Mouse (Mus musculus) liver, embryonic 14.5 days (tissue): ENCODE data around the gene Slit1. TPM values are rescaled to one million over a fixed set of nuclear protein-coding genes. Genes with fewer than 3 reads are reported as not detected.

Source experiments
- ATAC-seq: fragments of 200-750 bp; cut with Nextera tagmentation; 2 replicates; pipeline ENCODE4 v1.8.0; 2017; ENCODE audit warnings: moderate number of reproducible peaks, mild to moderate bottlenecking, moderate library complexity; ENCODE audit not compliant: insufficient read depth
- DNase-seq, 3 experiments: peaks; one replicate each; pipeline ENCODE4 v3.0.0-alpha.2; 2012 to 2013; ENCODE audit warnings: low read depth in 3 of 3, low spot score in 3 of 3
- H3K27ac ChIP-seq: fragments of 300-500 bp; sonication (generic); 2 replicates; pipeline ENCODE4 v1.5.1; 2014; ENCODE audit warnings: moderate library complexity, mild to moderate bottlenecking, control low read depth, inconsistent platforms
- H3K27me3 ChIP-seq: fragments of 300-500 bp; sonication (generic); 2 replicates; pipeline ENCODE4 v1.6.1; 2014; ENCODE audit warnings: mild to moderate bottlenecking, low read length, moderate library complexity; ENCODE audit not compliant: control insufficient read depth, insufficient read depth
- H3K36me3 ChIP-seq: fragments of 300-500 bp; sonication (generic); replicated peaks from 2 replicates; pipeline ENCODE4 v1.6.1; 2014; ENCODE audit warnings: low read depth; ENCODE audit not compliant: control insufficient read depth, insufficient read depth
- H3K4me1 ChIP-seq, 2 experiments: fragments of 200-500 bp in 1 of 2; fragments of 300-500 bp in 1 of 2; sonication (generic) in 1 of 2; replicated peaks; 2 replicates each; pipeline ENCODE4 v1.6.1; 2012 to 2014; ENCODE audit warnings: antibody characterized with exemption in 1 of 2, inconsistent platforms in 1 of 2, low read length in 1 of 2; ENCODE audit not compliant: control insufficient read depth in 2 of 2, insufficient read depth in 2 of 2
- H3K4me2 ChIP-seq: fragments of 300-500 bp; sonication (generic); 2 replicates; pipeline ENCODE4 v1.6.1; 2014; ENCODE audit warnings: low read depth, mild to moderate bottlenecking, control low read depth, moderate library complexity
- H3K4me3 ChIP-seq, 2 experiments: fragments of 200-500 bp in 1 of 2; fragments of 300-500 bp in 1 of 2; sonication (generic) in 1 of 2; 2 replicates each; pipeline ENCODE4 v1.5.1; 2012 to 2014; ENCODE audit warnings: low read depth in 2 of 2, low read length in 2 of 2, mild to moderate bottlenecking in 2 of 2, control low read depth in 1 of 2, inconsistent platforms in 1 of 2, moderate library complexity in 1 of 2; ENCODE audit not compliant: insufficient read depth in 1 of 2
- H3K9ac ChIP-seq: fragments of 300-500 bp; sonication (generic); replicated peaks from 2 replicates; pipeline ENCODE4 v1.6.1; 2014; ENCODE audit warnings: mild to moderate bottlenecking, control low read depth, moderate library complexity
- H3K9me3 ChIP-seq: fragments of 300-500 bp; sonication (generic); 2 replicates; pipeline ENCODE4 v1.6.1; 2016; ENCODE audit warnings: low read length, mixed read lengths; ENCODE audit not compliant: control insufficient read depth
- CTCF ChIP-seq: IDR thresholded peaks from 2 replicates; pipeline ENCODE4 v1.5.1; 2016; ENCODE audit warnings: antibody characterized with exemption, low read depth, control low read depth
- EP300 ChIP-seq: IDR thresholded peaks from 2 replicates; pipeline ENCODE4 v1.6.1; 2016; ENCODE audit warnings: antibody characterized with exemption, low read depth
- whole genome bisulfite sequencing: fragments of 180-500 bp; shearing (Covaris S2); extraction: QIAGEN DNeasy Blood & Tissue Kit; methylation state at CpG from one replicate; pipeline ENCODE4 v1.1.7; 2014; ENCODE audit not compliant: insufficient replicate concordance; 5-methylcytosine and 5-hydroxymethylcytosine counted together
- polyA plus RNA-seq, 2 experiments: library from polyadenylated mRNA; depleted of rRNA in 1 of 2; stranded (reverse) in 1 of 2; unstranded in 1 of 2; fragments of >200 nt; fragmentation: Nextera tagmentation in 1 of 2; extraction: Ambion mirVana in 1 of 2; gene quantifications; 2 replicates each; pipeline versions ENCODE4 v1.2.1 to v1.2.3; 2012 to 2014

The Slit1 gene
- polyA plus RNA-seq, 2 experiments, result 0.10 TPM; not detected in 1

GRCm38 (mm10) chr19:41674366-41674765 lies 69.1 kb downstream of the Slit1 start:
- H3K36me3 ChIP-seq, result no peaks in the 10 kb centered on the region
- H3K4me2 ChIP-seq, result no peak overlapping the region
- no peak for DNase-seq
- no peak overlapping the region for H3K27ac ChIP-seq
- no peak overlapping the region for H3K9ac ChIP-seq
- no peak for TF ChIP-seq CTCF
- TF ChIP-seq EP300, result no peak
- no peak overlapping the region for H3K4me3 ChIP-seq
- ATAC-seq, result no peak
- WGBS, result 37% methylated on average over 4 of the region's 4 CpGs
- no peaks in the 10 kb centered on the region for H3K27me3 ChIP-seq
- H3K4me1 ChIP-seq, result no peaks in the 10 kb centered on the region
- no peaks in the 10 kb centered on the region for H3K9me3 ChIP-seq

GRCm38 (mm10) chr19:41672836-41673235 lies 70.6 kb downstream of the Slit1 start:
- no peak for TF ChIP-seq CTCF
- TF ChIP-seq EP300, result no peak
- Histone ChIP-seq H3K27me3 (no peaks in the 10 kb centered on the region), H3K27ac (no peak overlapping the region), H3K36me3 (no peaks in the 10 kb centered on the region), H3K4me2 (no peak overlapping the region), H3K9me3 (no peaks in the 10 kb centered on the region), H3K4me1 (no peaks in the 10 kb centered on the region), H3K4me3 (no peak overlapping the region), H3K9ac (no peak overlapping the region)
- ATAC-seq, result no peak
- DNase-seq, result no peak
- 60% methylated on average over 4 of the region's 4 CpGs for WGBS

- H3K27ac ChIP-seq, result no peak overlapping the region
- WGBS, result 40% methylated on average over 7 of the region's 7 CpGs
- H3K9me3 ChIP-seq, result no peaks in the 10 kb centered on the region
- H3K4me3 ChIP-seq, result no peak overlapping the region
- H3K9ac ChIP-seq, result no peak overlapping the region
- TF ChIP-seq CTCF, result no peak
- no peak for TF ChIP-seq EP300
- no peak for ATAC-seq
- no peaks in the 10 kb centered on the region for H3K4me1 ChIP-seq
- H3K4me2 ChIP-seq, result no peak overlapping the region
- no peak for DNase-seq
- no peaks in the 10 kb centered on the region for H3K36me3 ChIP-seq
- no peaks in the 10 kb centered on the region for H3K27me3 ChIP-seq
Measured at GRCm38 (mm10) chr19:41670931-41671330, 72.5 kb downstream of the Slit1 start.

GRCm38 (mm10) chr19:41670473-41670872 lies 73.0 kb downstream of the Slit1 start:
- no peak for DNase-seq
- 29% methylated on average over 5 of the region's 5 CpGs for WGBS
- H3K27ac ChIP-seq, result no peak overlapping the region

GRCm38 (mm10) chr19:41669747-41670342 lies 73.6 kb downstream of the Slit1 start:
- Histone ChIP-seq H3K27ac (no peak overlapping the region), H3K9ac (no peak overlapping the region), H3K4me2 (no peak overlapping the region), H3K9me3 (no peaks in the 10 kb centered on the region), H3K4me1 (no peaks in the 10 kb centered on the region), H3K4me3 (no peak overlapping the region), H3K36me3 (no peaks in the 10 kb centered on the region), H3K27me3 (no peaks in the 10 kb centered on the region; the same call in 1 of the 2 replicates)
- TF ChIP-seq CTCF (no peak), EP300 (no peak)
- DNase-seq (no peak), ATAC-seq (no peak)
- WGBS, result 39% methylated on average over 12 of the region's 12 CpGs

More at GRCm38 (mm10) chr19:41670473-41670872, 73.0 kb downstream of the Slit1 start:
- Histone ChIP-seq H3K36me3 (no peaks in the 10 kb centered on the region), H3K9me3 (no peaks in the 10 kb centered on the region), H3K9ac (no peak overlapping the region), H3K27me3 (no peaks in the 10 kb centered on the region; the same call in 1 of the 2 replicates), H3K4me3 (no peak overlapping the region), H3K4me2 (no peak overlapping the region), H3K4me1 (no peaks in the 10 kb centered on the region)
- no peak for ATAC-seq
- no peak for TF ChIP-seq CTCF
- no peak for TF ChIP-seq EP300
